Mouse (Mus musculus) cerebellum, adult 8-10 months (tissue): ENCODE measurements around the gene Efs.
A peak's percentile ranks its signal among the peaks of the same experiment; 100 is the strongest.
"Not testable (repeated sequence)": the region's sequence is repeated elsewhere in the genome, so short reads cannot be mapped to it uniquely, and the experiment has no call there.

ENCODE experiments used
- DNase-seq: peaks from one replicate; pipeline ENCODE4 v3.0.0; 2022

Gene Efs

GRCm38 (mm10) chr14:54947008-54947407 lies 21.1 kb upstream of the Efs start:
- not testable (repeated sequence) for DNase-seq

- DNase-seq, result no peak
Observed at GRCm38 (mm10) chr14:54945975-54946704, 20.2 kb upstream of the Efs start.

- DNase-seq, result no peak
Observed at GRCm38 (mm10) chr14:54944939-54945338, 19.0 kb upstream of the Efs start.

DNA sequence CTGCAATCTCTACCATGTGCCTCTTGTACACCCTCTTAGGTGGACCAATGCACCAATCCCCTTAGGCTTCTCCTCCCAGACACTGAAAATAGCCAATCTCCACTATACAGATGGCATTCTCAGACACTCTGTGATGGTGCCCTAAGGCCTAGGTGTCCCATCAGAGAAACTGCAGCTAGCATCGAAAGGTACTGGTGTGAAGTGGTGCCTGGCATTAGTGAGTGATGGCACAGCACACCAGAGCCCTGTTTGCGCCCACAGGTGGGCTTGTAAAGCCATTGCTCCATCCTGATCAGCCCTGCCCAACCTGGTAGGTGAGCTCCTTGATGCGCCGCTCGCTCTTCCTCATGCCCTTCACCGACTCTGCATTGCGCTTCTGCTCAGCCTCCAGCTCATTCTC lies 18.0 kb upstream of the Efs start:
- DNase-seq, result no peak

DNA sequence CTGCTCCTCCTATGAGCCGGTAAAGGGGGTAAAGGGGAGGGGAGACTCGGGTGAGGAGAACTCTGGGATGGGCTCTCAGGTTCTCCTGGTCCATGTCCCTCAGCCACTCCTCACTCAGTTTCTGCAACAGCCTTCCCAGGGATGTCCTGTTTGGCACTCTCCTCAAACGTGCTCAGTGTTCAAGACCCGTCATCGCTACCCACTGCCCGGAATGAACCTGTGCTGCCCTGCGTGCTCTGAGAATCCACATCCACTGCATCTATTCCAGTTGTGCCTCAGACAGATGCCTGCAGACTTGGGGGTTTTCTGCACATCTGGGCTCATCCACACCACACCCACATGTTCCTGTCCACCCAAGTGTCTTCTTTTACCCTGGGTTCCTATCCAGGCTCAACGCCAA lies 16.6 kb upstream of the Efs start:
- no peak for DNase-seq

DNA sequence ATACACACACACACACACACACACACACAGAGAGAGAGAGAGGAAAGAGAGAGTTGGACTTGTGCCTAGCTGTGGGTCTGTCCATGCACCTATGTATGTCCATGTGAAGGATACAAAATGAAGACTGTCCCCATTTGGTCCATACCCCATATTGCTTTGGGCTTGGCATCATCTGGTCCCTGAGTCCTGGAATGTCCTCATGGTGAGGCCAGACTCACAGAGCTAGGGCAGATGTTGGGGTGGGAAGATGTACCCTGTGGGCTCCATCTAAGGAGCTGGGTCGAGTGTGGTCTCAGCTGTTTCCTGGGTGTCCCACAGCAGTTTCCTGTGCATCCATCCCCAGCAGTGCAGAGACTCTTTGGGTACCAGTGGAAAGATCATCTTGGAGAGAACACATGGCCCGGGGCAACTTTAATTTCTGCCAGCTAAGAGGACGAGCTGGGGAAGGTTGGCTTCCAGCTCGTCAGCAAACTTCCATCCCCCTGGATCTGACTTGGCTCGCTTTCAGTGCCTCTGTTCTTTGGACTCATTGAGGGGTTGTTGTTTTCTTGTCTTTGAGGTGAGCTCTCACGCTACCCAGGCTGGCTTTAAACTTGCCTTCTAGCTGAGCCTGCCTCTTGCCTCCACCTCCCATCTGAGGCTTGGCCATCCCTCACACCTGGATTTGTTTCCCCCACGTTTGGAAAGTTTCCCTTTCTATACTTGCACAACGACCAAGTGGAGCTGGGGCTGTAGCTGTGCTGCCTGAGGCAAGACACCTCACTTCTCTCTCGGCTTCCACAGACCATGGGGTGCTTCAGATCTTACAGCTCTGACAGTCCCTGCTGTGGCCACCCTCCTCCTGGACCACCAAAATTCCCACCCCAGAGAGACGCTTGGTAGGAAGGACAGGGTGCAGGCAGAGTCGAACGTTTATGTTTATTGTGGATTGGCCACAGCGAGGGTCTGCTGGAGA lies 15.4 kb upstream of the Efs start:
- DNase-seq, result no peak

DNA sequence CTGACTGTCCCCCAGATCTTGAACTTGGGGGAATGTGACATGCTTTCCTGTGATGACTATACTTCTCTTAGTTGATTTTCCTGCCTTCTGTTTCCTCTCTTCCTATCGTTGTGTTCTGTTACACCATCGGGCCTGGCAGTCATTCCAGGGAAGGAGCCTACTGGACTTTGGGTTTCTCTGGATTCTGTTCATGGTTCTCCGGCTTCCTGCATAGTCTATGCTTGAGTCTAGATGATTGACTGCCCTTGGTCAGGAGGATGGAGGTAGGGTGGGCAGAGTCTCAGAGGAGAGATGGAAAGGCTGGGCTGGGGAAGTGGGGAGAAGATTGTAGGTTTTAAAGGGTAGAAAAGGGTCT lies 14.2 kb upstream of the Efs start:
- DNase-seq, result no peak

DNA sequence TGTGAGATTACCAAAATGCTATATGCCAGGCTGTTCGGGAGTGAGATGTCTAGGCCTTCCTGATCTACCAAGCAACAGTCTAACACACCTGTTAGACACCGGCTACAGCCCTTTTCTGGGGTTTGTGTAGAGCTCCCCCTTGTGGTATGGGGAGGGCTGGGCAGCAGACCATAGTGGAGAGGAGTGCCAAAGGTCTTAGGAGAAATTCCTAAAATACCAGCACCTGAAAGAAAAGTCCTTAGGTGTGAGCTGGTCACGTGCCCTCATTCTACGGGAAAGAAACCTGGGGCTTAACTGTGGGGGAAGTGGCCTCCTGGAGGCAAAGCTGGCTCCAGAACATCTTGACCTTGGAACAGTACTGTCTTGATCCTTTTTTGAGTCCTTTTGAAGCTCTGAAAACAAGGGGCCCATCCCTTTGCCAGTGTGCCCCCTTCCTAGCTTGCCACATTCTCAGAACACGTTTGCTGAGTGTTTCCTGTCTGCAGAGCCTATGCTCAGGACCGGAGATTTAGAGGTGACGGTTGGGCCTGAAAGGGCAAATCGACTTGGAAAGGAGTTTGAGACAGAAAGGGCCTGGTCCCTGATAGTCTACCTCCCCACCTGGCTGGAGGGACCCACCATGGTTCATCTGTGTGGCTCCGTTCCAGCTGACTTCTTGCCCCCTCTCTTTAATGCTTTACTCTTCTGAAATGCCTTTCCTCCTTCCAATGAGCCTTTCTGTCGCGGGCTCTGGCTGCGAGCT lies 13.7 kb upstream of the Efs start:
- peak; percentile 58 for DNase-seq

GRCm38 (mm10) chr14:54938431-54939219 lies 12.7 kb upstream of the Efs start:
- no peak for DNase-seq

- DNase-seq, result no peak
Observed at GRCm38 (mm10) chr14:54937361-54938182, 11.6 kb upstream of the Efs start.

DNA sequence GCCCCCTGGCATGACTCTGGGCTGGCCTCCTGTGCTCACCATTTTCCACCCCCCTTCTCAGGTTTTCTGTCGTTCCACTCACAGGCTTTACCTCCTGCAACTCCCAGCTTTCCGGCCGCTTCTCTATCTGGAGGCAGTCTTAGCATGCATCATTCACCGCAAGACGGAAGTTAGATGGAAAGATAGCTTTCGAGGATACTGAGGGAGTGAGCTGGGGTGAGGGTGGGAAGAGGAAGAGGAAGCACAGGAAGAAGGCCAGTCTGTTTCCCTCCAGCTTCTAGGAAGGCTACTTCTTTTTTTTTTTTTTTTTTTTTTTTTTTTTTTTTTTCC lies 10.9 kb upstream of the Efs start:
- no peak for DNase-seq

DNA sequence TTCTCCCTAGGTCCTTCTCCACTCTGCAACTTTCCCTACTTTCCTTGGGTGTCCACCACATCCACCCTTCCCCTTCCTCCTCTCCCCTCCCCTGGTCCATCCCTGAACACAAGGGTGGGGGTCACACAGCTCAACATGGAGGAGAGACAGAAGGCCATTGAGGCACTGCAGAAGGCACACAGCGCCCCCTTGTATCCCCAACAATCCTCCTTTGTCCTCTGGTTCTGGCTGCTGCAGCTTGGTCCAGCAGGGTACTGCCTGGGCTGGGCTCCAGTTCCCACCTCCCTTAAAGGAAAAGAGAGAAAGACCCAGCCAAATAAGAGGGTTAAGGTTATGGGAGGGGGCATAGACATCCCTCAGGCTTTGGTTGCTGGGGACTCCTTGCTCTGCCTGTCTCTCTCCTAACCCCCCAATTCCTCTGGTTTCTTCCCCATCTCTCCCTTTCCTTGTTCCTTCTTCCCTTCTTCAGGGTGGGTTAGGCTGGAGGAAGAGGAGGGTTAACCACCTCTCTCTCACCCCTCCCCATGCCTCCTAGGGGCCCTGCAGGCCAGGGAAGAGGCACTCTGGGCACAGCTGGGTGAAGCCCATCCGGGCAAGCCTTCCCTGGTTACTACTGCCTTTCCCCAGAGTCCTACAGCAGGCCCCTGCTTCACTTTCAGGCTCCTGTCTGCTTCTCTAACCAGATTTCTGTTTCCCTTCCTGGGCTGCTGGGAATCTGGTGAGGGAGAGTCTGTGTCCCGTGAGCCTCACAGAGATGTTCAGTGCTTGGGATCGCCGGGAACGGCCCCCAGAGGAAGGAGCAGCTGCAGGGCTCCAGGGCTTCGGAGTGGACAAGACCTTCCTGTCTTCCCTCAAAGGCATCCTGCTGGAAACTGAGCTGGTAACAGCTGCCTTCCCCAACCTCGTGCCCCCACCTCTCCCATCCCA lies 10.2 kb upstream of the Efs start, which contains the start of gene Cmtm5:
Cmtm5 (plus strand) TSS at position 358 of the 927 bp plus-strand sequence.
- DNase-seq, result no peak

GRCm38 (mm10) chr14:54932645-54933150 lies 6.8 kb upstream of the Efs start, which contains the start of gene Il25:
TSS of gene Il25 (plus strand) at chr14:54932695.
- no peak for DNase-seq

GRCm38 (mm10) chr14:54930431-54930830 lies 4.5 kb upstream of the Efs start:
- DNase-seq, result no peak

DNA sequence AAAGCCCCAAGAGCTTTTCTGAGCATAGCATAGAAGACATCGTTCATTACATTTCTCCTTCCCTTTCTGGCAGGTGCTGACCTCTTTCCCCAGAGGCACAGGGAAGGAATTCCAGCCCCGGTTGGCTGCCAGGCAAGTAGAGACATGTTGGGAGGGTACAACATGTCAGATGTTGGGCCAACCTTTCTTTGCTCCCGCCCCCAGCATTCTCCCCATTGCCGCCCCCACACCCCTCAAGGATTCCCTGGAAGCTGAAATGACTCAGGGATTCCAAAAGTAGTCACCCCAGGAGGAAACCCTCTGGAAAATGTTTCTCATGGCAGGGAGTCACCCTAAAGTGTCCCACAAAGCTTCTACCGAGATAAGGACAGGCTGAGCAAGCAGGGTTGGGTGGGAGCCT lies 3.9 kb upstream of the Efs start:
- no peak for DNase-seq

GRCm38 (mm10) chr14:54927296-54927695 lies 1.4 kb upstream of the Efs start:
- no peak for DNase-seq

DNA sequence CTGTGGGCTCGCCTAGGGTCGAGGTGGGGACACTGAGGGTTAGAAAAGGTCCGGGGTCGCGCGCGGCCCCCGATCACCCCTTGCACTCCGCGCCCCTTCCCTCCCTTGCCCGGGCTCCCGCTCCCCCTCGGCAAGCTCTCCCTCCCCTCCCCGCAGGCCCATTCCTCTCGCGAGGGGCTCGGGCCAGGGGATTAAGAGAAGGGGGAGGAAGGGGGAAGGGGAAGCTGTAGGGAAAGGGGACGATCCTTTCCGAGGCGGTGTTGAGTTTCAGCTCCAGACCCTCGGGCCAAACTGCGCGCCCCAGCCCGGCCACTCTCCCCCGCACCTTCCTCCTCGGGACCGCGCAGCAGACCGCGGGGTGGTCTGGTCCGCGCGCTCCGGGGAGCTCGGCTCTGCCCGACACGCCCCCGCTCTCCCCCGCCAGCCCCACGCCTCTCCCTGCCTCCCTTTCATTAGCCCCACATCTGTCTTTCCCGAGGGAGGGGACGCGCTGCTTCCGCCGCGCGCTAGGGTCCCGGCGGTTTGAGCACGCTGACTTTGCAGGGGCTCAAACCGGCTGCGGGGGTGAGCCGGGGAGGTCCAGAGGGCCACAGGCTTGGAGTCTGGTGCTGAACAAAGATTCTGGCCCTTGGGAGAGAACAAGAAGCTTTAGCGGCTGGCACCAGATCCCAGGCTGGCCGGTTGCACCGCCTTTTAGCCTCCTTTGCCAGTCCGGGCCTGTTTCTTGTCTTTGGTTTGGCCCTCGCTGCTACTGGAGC lies 654 bp upstream of the Efs start:
- DNase-seq, result no peak

GRCm38 (mm10) chr14:54924641-54925348 lies 1.1 kb downstream of the Efs start:
- no peak for DNase-seq
